Mouse (Mus musculus) heart, embryonic 13.5 days (tissue): ENCODE measurements around the gene Sorbs2. TPM values are rescaled to one million over a fixed set of nuclear protein-coding genes. Genes with fewer than 3 reads are reported as not detected.

Source experiments
- ATAC-seq: fragments of 200-750 bp; cut with Nextera tagmentation; 2 replicates; pipeline ENCODE4 v1.8.0; 2017; ENCODE audit warnings: moderate TSS enrichment; ENCODE audit not compliant: insufficient number of reproducible peaks, low FRiP score, low TSS enrichment; ENCODE audit errors: extremely low read depth
- H3K27ac ChIP-seq: fragments of 300-500 bp; sonication (generic); replicated peaks from 2 replicates; pipeline ENCODE4 v1.5.1; 2015; ENCODE audit warnings: moderate library complexity, mild to moderate bottlenecking, inconsistent platforms
- H3K27me3 ChIP-seq: fragments of 300-500 bp; sonication (generic); replicated peaks from 2 replicates; pipeline ENCODE4 v1.6.1; 2015; ENCODE audit warnings: mild to moderate bottlenecking, inconsistent platforms
- H3K36me3 ChIP-seq: fragments of 300-500 bp; sonication (generic); 2 replicates; pipeline ENCODE4 v1.6.1; 2015; ENCODE audit warnings: mild to moderate bottlenecking, inconsistent platforms
- H3K4me1 ChIP-seq: fragments of 300-500 bp; sonication (generic); 2 replicates; pipeline ENCODE4 v1.6.1; 2015; ENCODE audit warnings: inconsistent platforms
- H3K4me2 ChIP-seq: fragments of 300-500 bp; sonication (generic); 2 replicates; pipeline ENCODE4 v1.6.1; 2015; ENCODE audit warnings: inconsistent platforms, mild to moderate bottlenecking, moderate library complexity
- H3K4me3 ChIP-seq: fragments of 300-500 bp; sonication (generic); 2 replicates; pipeline ENCODE4 v1.5.1; 2015; ENCODE audit warnings: moderate library complexity, mild to moderate bottlenecking, inconsistent platforms
- H3K9ac ChIP-seq: fragments of 300-500 bp; sonication (generic); 2 replicates; pipeline ENCODE4 v1.6.1; 2015; ENCODE audit warnings: inconsistent platforms, mild to moderate bottlenecking, moderate library complexity
- H3K9me3 ChIP-seq: fragments of 300-500 bp; sonication (generic); 2 replicates; pipeline ENCODE4 v1.6.1; 2016; ENCODE audit warnings: inconsistent platforms
- WGBS: fragments of 180-500 bp; shearing (Covaris S2); methylation state at CpG from one replicate; pipeline ENCODE4 v1.1.7; 2015; ENCODE audit warnings: mixed read lengths; 5-methylcytosine and 5-hydroxymethylcytosine counted together
- polyA plus RNA-seq: library from polyadenylated mRNA; unstranded; fragments of >200 nt; fragmentation: Nextera tagmentation; extraction: Ambion mirVana; gene quantifications from 2 replicates; pipeline ENCODE4 v1.2.1, GENCODE M21; 2015

Gene Sorbs2
- polyA plus RNA-seq, 1 experiment from 2014 or later: 334 TPM

GRCm38 (mm10) chr8:45521595-45521994 is 14.0 kb downstream of the Sorbs2 start:
- WGBS: 63% methylated on average over 6 of the region's 6 CpGs
- H3K4me3 ChIP-seq: no peak overlapping the region
- H3K27me3 ChIP-seq: no peaks in the 10 kb centered on the region
- no peak overlapping the region for H3K4me2 ChIP-seq
- no peak for ATAC-seq
- H3K27ac ChIP-seq: no peak overlapping the region
- H3K36me3 ChIP-seq: no peaks in the 10 kb centered on the region
- H3K4me1 ChIP-seq: peaks cover 7% of the 10 kb centered on the region; the same call in 1 of the 2 replicates
- no peaks in the 10 kb centered on the region for H3K9me3 ChIP-seq
- H3K9ac ChIP-seq: no peak overlapping the region

- no peak for ATAC-seq
- H3K9me3 ChIP-seq: 0 out of 2 replicates have a peak, but pooled peaks cover 2% of the 10 kb centered on the region
- H3K27me3 ChIP-seq: no peaks in the 10 kb centered on the region
- no peak overlapping the region for H3K27ac ChIP-seq
- no peaks in the 10 kb centered on the region for H3K36me3 ChIP-seq
- H3K9ac ChIP-seq: no peak overlapping the region
- H3K4me1 ChIP-seq: peaks cover 6% of the 10 kb centered on the region; the same call in 1 of the 2 replicates
- 71% methylated on average over 2 of the region's 2 CpGs for WGBS
- H3K4me3 ChIP-seq: no peak overlapping the region
- no peak overlapping the region for H3K4me2 ChIP-seq
These were observed 20.1 kb downstream of the Sorbs2 start for GRCm38 (mm10) chr8:45527708-45528107.

- 29% methylated on average over 2 of the region's 2 CpGs for WGBS
- Histone ChIP-seq H3K4me1 (peaks cover 6% of the 10 kb centered on the region; the same call in 1 of the 2 replicates), H3K4me2 (no peak overlapping the region), H3K27me3 (no peaks in the 10 kb centered on the region), H3K27ac (no peak overlapping the region), H3K9me3 (0 out of 2 replicates have a peak, but pooled peaks cover 3% of the 10 kb centered on the region), H3K9ac (no peak overlapping the region), H3K4me3 (no peak overlapping the region), H3K36me3 (no peaks in the 10 kb centered on the region)
- no peak for ATAC-seq
These were observed 21.3 kb downstream of the Sorbs2 start for GRCm38 (mm10) chr8:45528890-45529289.

GRCm38 (mm10) chr8:45536578-45536977 is 29.0 kb downstream of the Sorbs2 start:
- Histone ChIP-seq H3K4me3 (no peak overlapping the region), H3K27ac (no peak overlapping the region), H3K27me3 (no peaks in the 10 kb centered on the region), H3K9me3 (0 out of 2 replicates have a peak, but pooled peaks cover 3% of the 10 kb centered on the region), H3K4me2 (no peak overlapping the region), H3K9ac (no peak overlapping the region), H3K4me1 (peaks cover 15% of the 10 kb centered on the region), H3K36me3 (no peaks in the 10 kb centered on the region)
- WGBS: 78% methylated on average over 9 of the region's 9 CpGs
- ATAC-seq: no peak

GRCm38 (mm10) chr8:45540513-45540912 is 32.9 kb downstream of the Sorbs2 start:
- WGBS: 50% methylated on average over 5 of the region's 5 CpGs
- H3K9ac ChIP-seq: no peak overlapping the region
- no peaks in the 10 kb centered on the region for H3K36me3 ChIP-seq
- no peak for ATAC-seq
- H3K4me2 ChIP-seq: no peak overlapping the region
- no peak overlapping the region for H3K27ac ChIP-seq
- H3K27me3 ChIP-seq: no peaks in the 10 kb centered on the region
- peaks cover 14% of the 10 kb centered on the region for H3K4me1 ChIP-seq
- no peak overlapping the region for H3K4me3 ChIP-seq
- H3K9me3 ChIP-seq: no peaks in the 10 kb centered on the region

- no peaks in the 10 kb centered on the region for H3K9me3 ChIP-seq
- H3K36me3 ChIP-seq: no peaks in the 10 kb centered on the region
- H3K4me3 ChIP-seq: no peak overlapping the region
- H3K4me2 ChIP-seq: no peak overlapping the region
- peaks cover 5% of the 10 kb centered on the region; the same call in 1 of the 2 replicates for H3K4me1 ChIP-seq
- 88% methylated on average over 3 of the region's 3 CpGs for WGBS
- no peak for ATAC-seq
- H3K9ac ChIP-seq: no peak overlapping the region
- no peaks in the 10 kb centered on the region for H3K27me3 ChIP-seq
- H3K27ac ChIP-seq: no peak overlapping the region
These were observed 44.6 kb downstream of the Sorbs2 start for GRCm38 (mm10) chr8:45552175-45552574.

GRCm38 (mm10) chr8:45554627-45555026 is 47.0 kb downstream of the Sorbs2 start:
- no peak overlapping the region for H3K4me2 ChIP-seq
- no peak overlapping the region for H3K27ac ChIP-seq
- no peak overlapping the region for H3K9ac ChIP-seq
- WGBS: 65% methylated on average over 4 of the region's 4 CpGs
- no peak for ATAC-seq
- H3K36me3 ChIP-seq: no peaks in the 10 kb centered on the region
- H3K27me3 ChIP-seq: no peaks in the 10 kb centered on the region
- H3K4me1 ChIP-seq: peaks cover 5% of the 10 kb centered on the region; the same call in 1 of the 2 replicates
- H3K4me3 ChIP-seq: no peak overlapping the region
- no peaks in the 10 kb centered on the region for H3K9me3 ChIP-seq

GRCm38 (mm10) chr8:45557936-45558335 is 50.3 kb downstream of the Sorbs2 start:
- Histone ChIP-seq H3K4me1 (peaks cover 5% of the 10 kb centered on the region; the same call in 1 of the 2 replicates), H3K27ac (no peak overlapping the region), H3K9ac (no peak overlapping the region), H3K36me3 (no peaks in the 10 kb centered on the region), H3K9me3 (no peaks in the 10 kb centered on the region), H3K4me3 (no peak overlapping the region), H3K4me2 (no peak overlapping the region), H3K27me3 (no peaks in the 10 kb centered on the region)
- 72% methylated on average over 3 of the region's 3 CpGs for WGBS
- ATAC-seq: no peak

GRCm38 (mm10) chr8:45558426-45558825 is 50.8 kb downstream of the Sorbs2 start:
- no peak for ATAC-seq
- H3K36me3 ChIP-seq: no peaks in the 10 kb centered on the region
- H3K27me3 ChIP-seq: no peaks in the 10 kb centered on the region
- H3K9me3 ChIP-seq: no peaks in the 10 kb centered on the region
- WGBS: 82% methylated on average over 5 of the region's 5 CpGs
- H3K27ac ChIP-seq: no peak overlapping the region
- no peak overlapping the region for H3K4me2 ChIP-seq
- H3K4me3 ChIP-seq: no peak overlapping the region
- peaks cover 5% of the 10 kb centered on the region; the same call in 1 of the 2 replicates for H3K4me1 ChIP-seq
- H3K9ac ChIP-seq: no peak overlapping the region

- no peak for ATAC-seq
- Histone ChIP-seq H3K4me2 (no peak overlapping the region), H3K9me3 (no peaks in the 10 kb centered on the region), H3K36me3 (no peaks in the 10 kb centered on the region), H3K4me1 (peaks cover 5% of the 10 kb centered on the region; the same call in 1 of the 2 replicates), H3K27me3 (no peaks in the 10 kb centered on the region), H3K27ac (no peak overlapping the region), H3K9ac (no peak overlapping the region), H3K4me3 (no peak overlapping the region)
- 83% methylated on average over 6 of the region's 6 CpGs for WGBS
These were observed 51.7 kb downstream of the Sorbs2 start for GRCm38 (mm10) chr8:45559176-45559820.

- no peak for ATAC-seq
- WGBS: 78% methylated on average over 1 of the region's 1 CpGs
- Histone ChIP-seq H3K9me3 (peaks cover 23% of the 10 kb centered on the region; the same call in 1 of the 2 replicates), H3K4me1 (no peaks in the 10 kb centered on the region), H3K27me3 (no peaks in the 10 kb centered on the region), H3K4me3 (no peak overlapping the region), H3K9ac (no peak overlapping the region), H3K27ac (no peak overlapping the region), H3K36me3 (no peaks in the 10 kb centered on the region), H3K4me2 (no peak overlapping the region)
These were observed 57.6 kb downstream of the Sorbs2 start for GRCm38 (mm10) chr8:45565189-45565588.

GRCm38 (mm10) chr8:45570117-45570516 is 62.5 kb downstream of the Sorbs2 start:
- 62% methylated on average over 4 of the region's 4 CpGs for WGBS
- ATAC-seq: no peak

More at GRCm38 (mm10) chr8:45570117-45570516, 62.5 kb downstream of the Sorbs2 start:
- no peak overlapping the region for H3K9ac ChIP-seq
- H3K36me3 ChIP-seq: no peaks in the 10 kb centered on the region
- no peaks in the 10 kb centered on the region for H3K4me1 ChIP-seq
- H3K9me3 ChIP-seq: peaks cover 19% of the 10 kb centered on the region; the same call in 1 of the 2 replicates
- no peak overlapping the region for H3K4me2 ChIP-seq
- H3K4me3 ChIP-seq: no peak overlapping the region
- no peaks in the 10 kb centered on the region for H3K27me3 ChIP-seq
- H3K27ac ChIP-seq: no peak overlapping the region
